Mouse (Mus musculus) neural tube, embryonic 15.5 days (tissue): ENCODE results near the gene Col18a1. TPM values are rescaled to one million over a fixed set of nuclear protein-coding genes. Genes with fewer than 3 reads are reported as not detected.
"Not testable (repeated sequence)": the region's sequence is repeated elsewhere in the genome, so short reads cannot be mapped to it uniquely, and the experiment has no call there.

ENCODE experiments used
- ATAC-seq: fragments of 200-750 bp; cut with Nextera tagmentation; 2 replicates; pipeline ENCODE4 v1.8.0; 2017; ENCODE audit warnings: mild to moderate bottlenecking, moderate TSS enrichment, moderate library complexity; ENCODE audit not compliant: low FRiP score
- H3K27ac ChIP-seq: fragments of 300-500 bp; sonication (generic); replicated peaks from 2 replicates; pipeline ENCODE4 v1.5.1; 2015; ENCODE audit warnings: mild to moderate bottlenecking, inconsistent platforms
- H3K27me3 ChIP-seq: fragments of 300-500 bp; sonication (generic); replicated peaks from 2 replicates; pipeline ENCODE4 v1.6.1; 2015; ENCODE audit warnings: inconsistent platforms
- H3K36me3 ChIP-seq: fragments of 300-500 bp; sonication (generic); 2 replicates; pipeline ENCODE4 v1.6.1; 2015; ENCODE audit warnings: inconsistent platforms
- H3K4me1 ChIP-seq: fragments of 300-500 bp; sonication (generic); 2 replicates; pipeline ENCODE4 v1.6.1; 2015; ENCODE audit warnings: inconsistent platforms
- H3K4me2 ChIP-seq: fragments of 300-500 bp; sonication (generic); 2 replicates; pipeline ENCODE4 v1.6.1; 2015; ENCODE audit warnings: inconsistent platforms, mild to moderate bottlenecking, moderate library complexity
- H3K4me3 ChIP-seq: fragments of 300-500 bp; sonication (generic); replicated peaks from 2 replicates; pipeline ENCODE4 v1.5.1; 2015; ENCODE audit warnings: mild to moderate bottlenecking, inconsistent platforms
- H3K9ac ChIP-seq: fragments of 300-500 bp; sonication (generic); replicated peaks from 2 replicates; pipeline ENCODE4 v1.6.1; 2015; ENCODE audit warnings: mild to moderate bottlenecking, inconsistent platforms
- H3K9me3 ChIP-seq: fragments of 300-500 bp; sonication (generic); replicated peaks from 2 replicates; pipeline ENCODE4 v1.6.1; 2016; ENCODE audit warnings: inconsistent platforms
- WGBS: fragments of 180-500 bp; shearing (Covaris S2); methylation state at CpG from one replicate; pipeline ENCODE4 v1.1.7; 2015; ENCODE audit warnings: mixed read lengths; 5-methylcytosine and 5-hydroxymethylcytosine counted together
- polyA plus RNA-seq: library from polyadenylated mRNA; unstranded; fragments of >200 nt; fragmentation: Nextera tagmentation; extraction: Ambion mirVana; gene quantifications from 2 replicates; pipeline ENCODE4 v1.2.1, GENCODE M21; 2015

The Col18a1 gene
- polyA plus RNA-seq, 1 experiment from 2014 or later: 37.5 TPM

GRCm38 (mm10) chr10:77150947-77151521 is 15.3 kb downstream of the Col18a1 start:
- peak; percentile 30; the same call in 1 of the 2 replicates for ATAC-seq
- peak overlapping the region; percentile 14 for H3K9ac ChIP-seq
- 5% methylated on average over 14 of the region's 14 CpGs for WGBS

GRCm38 (mm10) chr10:77150016-77150415 is 16.3 kb downstream of the Col18a1 start:
- Histone ChIP-seq H3K27ac (no peak overlapping the region), H3K4me2 (no peak overlapping the region), H3K4me1 (peaks cover 25% of the 10 kb centered on the region), H3K27me3 (no peaks in the 10 kb centered on the region), H3K4me3 (no peak overlapping the region), H3K36me3 (no peaks in the 10 kb centered on the region), H3K9ac (no peak overlapping the region), H3K9me3 (no peaks in the 10 kb centered on the region)
- 60% methylated on average over 8 of the region's 8 CpGs for WGBS
- no peak for ATAC-seq

More at GRCm38 (mm10) chr10:77150947-77151521, 15.3 kb downstream of the Col18a1 start:
- H3K36me3 ChIP-seq: no peaks in the 10 kb centered on the region
- peak overlapping the region; percentile 42 for H3K4me2 ChIP-seq
- H3K4me1 ChIP-seq: peaks cover 25% of the 10 kb centered on the region
- no peaks in the 10 kb centered on the region for H3K9me3 ChIP-seq
- H3K27me3 ChIP-seq: no peaks in the 10 kb centered on the region
- peak overlapping the region; percentile 33 for H3K27ac ChIP-seq
- no peak overlapping the region for H3K4me3 ChIP-seq

GRCm38 (mm10) chr10:77147545-77147944 is 18.8 kb downstream of the Col18a1 start:
- Histone ChIP-seq H3K36me3 (no peaks in the 10 kb centered on the region), H3K9ac (no peak overlapping the region), H3K9me3 (no peaks in the 10 kb centered on the region), H3K4me3 (no peak overlapping the region), H3K27ac (no peak overlapping the region), H3K4me2 (no peak overlapping the region), H3K4me1 (peaks cover 25% of the 10 kb centered on the region), H3K27me3 (no peaks in the 10 kb centered on the region)
- ATAC-seq: no peak
- WGBS: 92% methylated on average over 10 of the region's 10 CpGs

GRCm38 (mm10) chr10:77146901-77147463 is 19.4 kb downstream of the Col18a1 start:
- H3K4me1 ChIP-seq: peaks cover 20% of the 10 kb centered on the region
- no peak overlapping the region for H3K4me2 ChIP-seq
- 74% methylated on average over 4 of the region's 4 CpGs for WGBS
- H3K27me3 ChIP-seq: no peaks in the 10 kb centered on the region
- H3K9me3 ChIP-seq: no peaks in the 10 kb centered on the region
- H3K9ac ChIP-seq: no peak overlapping the region
- no peak overlapping the region for H3K4me3 ChIP-seq
- ATAC-seq: no peak
- H3K27ac ChIP-seq: no peak overlapping the region
- H3K36me3 ChIP-seq: no peaks in the 10 kb centered on the region

- Histone ChIP-seq H3K9me3 (no peaks in the 10 kb centered on the region), H3K4me1 (peaks cover 10% of the 10 kb centered on the region), H3K9ac (no peak overlapping the region), H3K4me2 (no peak overlapping the region), H3K27ac (no peak overlapping the region), H3K36me3 (no peaks in the 10 kb centered on the region), H3K4me3 (no peak overlapping the region), H3K27me3 (no peaks in the 10 kb centered on the region)
- WGBS: 65% methylated on average over 1 of the region's 1 CpGs
- ATAC-seq: no peak
Observed at GRCm38 (mm10) chr10:77145946-77146345, 20.4 kb downstream of the Col18a1 start.

- Histone ChIP-seq H3K4me2 (no peak overlapping the region), H3K36me3 (no peaks in the 10 kb centered on the region), H3K9me3 (no peaks in the 10 kb centered on the region), H3K4me3 (no peak overlapping the region), H3K27ac (no peak overlapping the region), H3K27me3 (no peaks in the 10 kb centered on the region), H3K4me1 (no peaks in the 10 kb centered on the region), H3K9ac (no peak overlapping the region)
- 96% methylated on average over 2 of the region's 2 CpGs for WGBS
- ATAC-seq: no peak
Observed at GRCm38 (mm10) chr10:77144372-77144771, 22.0 kb downstream of the Col18a1 start.

GRCm38 (mm10) chr10:77142328-77142727 is 24.0 kb downstream of the Col18a1 start:
- H3K9me3 ChIP-seq: no peaks in the 10 kb centered on the region
- H3K4me2 ChIP-seq: no peak overlapping the region
- WGBS: 94% methylated on average over 2 of the region's 2 CpGs
- no peaks in the 10 kb centered on the region for H3K27me3 ChIP-seq
- H3K4me1 ChIP-seq: no peaks in the 10 kb centered on the region
- H3K9ac ChIP-seq: no peak overlapping the region
- H3K4me3 ChIP-seq: no peak overlapping the region
- no peak overlapping the region for H3K27ac ChIP-seq
- no peaks in the 10 kb centered on the region for H3K36me3 ChIP-seq
- ATAC-seq: no peak

GRCm38 (mm10) chr10:77138304-77138703 is 28.0 kb downstream of the Col18a1 start:
- H3K9ac ChIP-seq: no peak overlapping the region
- no peaks in the 10 kb centered on the region for H3K9me3 ChIP-seq
- H3K4me2 ChIP-seq: no peak overlapping the region
- H3K36me3 ChIP-seq: no peaks in the 10 kb centered on the region
- no peak overlapping the region for H3K4me3 ChIP-seq
- H3K27ac ChIP-seq: no peak overlapping the region
- H3K4me1 ChIP-seq: no peaks in the 10 kb centered on the region
- H3K27me3 ChIP-seq: no peaks in the 10 kb centered on the region
- no peak for ATAC-seq

- Histone ChIP-seq H3K4me1 (peaks cover 12% of the 10 kb centered on the region), H3K9ac (no peak overlapping the region), H3K36me3 (no peaks in the 10 kb centered on the region), H3K4me3 (no peak overlapping the region), H3K9me3 (no peaks in the 10 kb centered on the region), H3K27me3 (no peaks in the 10 kb centered on the region), H3K27ac (no peak overlapping the region), H3K4me2 (no peak overlapping the region)
- WGBS: 88% methylated on average over 6 of the region's 6 CpGs
- ATAC-seq: no peak
Observed at GRCm38 (mm10) chr10:77136205-77136604, 30.1 kb downstream of the Col18a1 start.

GRCm38 (mm10) chr10:77135274-77135829 is 31.0 kb downstream of the Col18a1 start:
- H3K9ac ChIP-seq: no peak overlapping the region
- no peaks in the 10 kb centered on the region for H3K36me3 ChIP-seq
- no peaks in the 10 kb centered on the region for H3K9me3 ChIP-seq
- no peak overlapping the region for H3K4me2 ChIP-seq
- H3K4me1 ChIP-seq: peaks cover 19% of the 10 kb centered on the region
- no peak overlapping the region for H3K27ac ChIP-seq
- H3K4me3 ChIP-seq: no peak overlapping the region
- whole genome bisulfite sequencing: 95% methylated on average over 5 of the region's 5 CpGs
- H3K27me3 ChIP-seq: no peaks in the 10 kb centered on the region
- no peak for ATAC-seq

GRCm38 (mm10) chr10:77134807-77135152 is 31.6 kb downstream of the Col18a1 start:
- H3K27ac ChIP-seq, H3K9ac ChIP-seq, H3K9me3 ChIP-seq, H3K4me2 ChIP-seq, ATAC-seq, H3K36me3 ChIP-seq, H3K27me3 ChIP-seq, H3K4me3 ChIP-seq: not testable (repeated sequence)
- 87% methylated on average over 6 of the region's 6 CpGs for WGBS
- H3K4me1 ChIP-seq: peaks cover 25% of the 10 kb centered on the region

GRCm38 (mm10) chr10:77133951-77134806 is 32.2 kb downstream of the Col18a1 start:
- no peak for ATAC-seq
- Histone ChIP-seq H3K4me3 (no peak overlapping the region), H3K36me3 (no peaks in the 10 kb centered on the region), H3K9me3 (no peaks in the 10 kb centered on the region), H3K27ac (no peak overlapping the region), H3K4me1 (peaks cover 25% of the 10 kb centered on the region), H3K4me2 (no peak overlapping the region), H3K27me3 (no peaks in the 10 kb centered on the region), H3K9ac (no peak overlapping the region)
- 69% methylated on average over 13 of the region's 13 CpGs for WGBS
